Mouse (Mus musculus) MEL (cell line): Measurements from ENCODE around the gene Poglut1. TPM values are rescaled to one million over a fixed set of nuclear protein-coding genes. Genes with fewer than 3 reads are reported as not detected.

Experiments used
- DNase-seq: peaks from one replicate; pipeline ENCODE4 v3.0.0; 2011; ENCODE audit warnings: low read depth, low spot score
- H3K27ac ChIP-seq: 2 replicates; pipeline ENCODE4 v1.5.1; 2012; ENCODE audit warnings: low read depth, mild to moderate bottlenecking, control low read depth, low read length, moderate library complexity; ENCODE audit not compliant: control insufficient read depth
- H3K27me3 ChIP-seq, 2 experiments: fragments of 150-350 bp in 1 of 2; sonication (generic) in 1 of 2; 2 replicates each; pipeline ENCODE4 v1.6.1; 2012; ENCODE audit warnings: low read length in 2 of 2, mild to moderate bottlenecking in 2 of 2, improper control_type of control experiment in 1 of 2, moderate library complexity in 1 of 2; ENCODE audit not compliant: insufficient read depth in 2 of 2, control insufficient read depth in 1 of 2
- H3K36me3 ChIP-seq, 2 experiments: 2 replicates each; pipeline ENCODE4 v1.6.1; 2012 to 2014; ENCODE audit warnings: low read length in 2 of 2, improper control_type of control experiment in 1 of 2, inconsistent platforms in 1 of 2, mild to moderate bottlenecking in 1 of 2; ENCODE audit not compliant: insufficient read depth in 2 of 2, control insufficient read depth in 1 of 2
- H3K4me1 ChIP-seq, 2 experiments: fragments of 150-350 bp in 1 of 2; sonication (generic) in 1 of 2; 2 replicates each; pipeline ENCODE4 v1.6.1; 2012; ENCODE audit warnings: low read length in 2 of 2, improper control_type of control experiment in 1 of 2, mild to moderate bottlenecking in 1 of 2; ENCODE audit not compliant: insufficient read depth in 2 of 2, control insufficient read depth in 1 of 2
- H3K4me3 ChIP-seq, 2 experiments: fragments of 150-350 bp in 1 of 2; sonication (generic) in 1 of 2; 2 replicates each; pipeline ENCODE4 v1.5.1; 2012; ENCODE audit warnings: low read depth in 2 of 2, low read length in 2 of 2, mild to moderate bottlenecking in 2 of 2, moderate library complexity in 2 of 2, control low read depth in 1 of 2, improper control_type of control experiment in 1 of 2; ENCODE audit not compliant: control insufficient read depth in 1 of 2, insufficient read depth in 1 of 2
- H3K79me2 ChIP-seq: 2 replicates; pipeline ENCODE4 v1.6.1; 2012; ENCODE audit warnings: mild to moderate bottlenecking, low read length, moderate library complexity; ENCODE audit not compliant: control insufficient read depth, poor library complexity, insufficient read depth
- H3K9ac ChIP-seq: 2 replicates; pipeline ENCODE4 v1.6.1; 2012; ENCODE audit warnings: low read depth, mild to moderate bottlenecking, control low read depth, low read length, moderate library complexity; ENCODE audit not compliant: control insufficient read depth, poor library complexity, severe bottlenecking
- H3K9me3 ChIP-seq: fragments of 150-350 bp; sonication (generic); replicated peaks from 2 replicates; pipeline ENCODE4 v1.6.1; 2012; ENCODE audit warnings: mild to moderate bottlenecking, low read length, improper control_type of control experiment, moderate library complexity; ENCODE audit not compliant: insufficient read depth
- CTCF ChIP-seq, 3 experiments: IDR thresholded peaks in 2 of 3; conservative IDR thresholded peaks in 1 of 3; 2 replicates each; pipeline ENCODE4 v1.5.1; 2011 to 2012; ENCODE audit warnings: low read length in 3 of 3, low read depth in 2 of 3, mild to moderate bottlenecking in 2 of 3, improper control_type of control experiment in 1 of 3, inconsistent platforms in 1 of 3, mixed read lengths in 1 of 3, moderate library complexity in 1 of 3; ENCODE audit not compliant: control insufficient read depth in 1 of 3, insufficient read depth in 1 of 3, poor library complexity in 1 of 3, severe bottlenecking in 1 of 3
- E2F4 ChIP-seq: IDR thresholded peaks from 2 replicates; pipeline ENCODE4 v1.6.1; 2011; ENCODE audit warnings: low read depth, low read length, improper control_type of control experiment, borderline replicate concordance
- ELF1 ChIP-seq: IDR thresholded peaks from 2 replicates; pipeline ENCODE4 v1.6.1; 2014; ENCODE audit warnings: low read depth, mild to moderate bottlenecking, inconsistent platforms, low read length, improper control_type of control experiment, moderate library complexity
- JUND ChIP-seq: IDR thresholded peaks from 2 replicates; pipeline ENCODE4 v1.6.1; 2011; ENCODE audit warnings: low read depth, mild to moderate bottlenecking, improper control_type of control experiment, low read length
- MAFK ChIP-seq: IDR thresholded peaks from 2 replicates; pipeline ENCODE4 v1.6.1; 2011; ENCODE audit warnings: low read depth, mild to moderate bottlenecking, low read length, improper control_type of control experiment, borderline replicate concordance
- MAX ChIP-seq: IDR thresholded peaks from 2 replicates; pipeline ENCODE4 v1.6.1; 2011; ENCODE audit warnings: low read length, improper control_type of control experiment
- MYC ChIP-seq: IDR thresholded peaks from 2 replicates; pipeline ENCODE4 v1.6.1; 2011; ENCODE audit warnings: low read depth, mild to moderate bottlenecking, low read length, improper control_type of control experiment, moderate library complexity
- NELFE ChIP-seq: IDR thresholded peaks from 2 replicates; pipeline ENCODE4 v1.6.1; 2011; ENCODE audit warnings: low read depth, low read length, improper control_type of control experiment
- NRF1 ChIP-seq: IDR thresholded peaks from 2 replicates; pipeline ENCODE4 v1.6.1; 2014; ENCODE audit warnings: low read depth, mild to moderate bottlenecking, inconsistent platforms, low read length, improper control_type of control experiment, moderate library complexity; ENCODE audit not compliant: poor library complexity, insufficient read depth, severe bottlenecking
- RAD21 ChIP-seq: IDR thresholded peaks from 2 replicates; pipeline ENCODE4 v1.6.1; 2011; ENCODE audit warnings: mild to moderate bottlenecking, low read depth, low read length, improper control_type of control experiment
- RCOR1 ChIP-seq: IDR thresholded peaks from 2 replicates; pipeline ENCODE4 v1.6.1; 2012; ENCODE audit warnings: low read depth, mild to moderate bottlenecking, inconsistent platforms, low read length, improper control_type of control experiment
- SMC3 ChIP-seq: IDR thresholded peaks from 2 replicates; pipeline ENCODE4 v1.6.1; 2011; ENCODE audit warnings: low read depth, low read length, improper control_type of control experiment
- UBTF ChIP-seq: IDR thresholded peaks from 2 replicates; pipeline ENCODE4 v1.6.1; 2012; ENCODE audit warnings: low read depth, mild to moderate bottlenecking, inconsistent platforms, low read length, improper control_type of control experiment, moderate library complexity, borderline replicate concordance; ENCODE audit not compliant: insufficient read depth
- ZKSCAN1 ChIP-seq: IDR thresholded peaks from 2 replicates; pipeline ENCODE4 v1.6.1; 2012; ENCODE audit warnings: low read depth, mild to moderate bottlenecking, inconsistent platforms, low read length, improper control_type of control experiment, moderate library complexity
- ZMIZ1 ChIP-seq: IDR thresholded peaks from 2 replicates; pipeline ENCODE4 v1.6.1; 2012; ENCODE audit warnings: low read depth, mild to moderate bottlenecking, inconsistent platforms, low read length, improper control_type of control experiment, moderate library complexity
- ZNF384 ChIP-seq: IDR thresholded peaks from 2 replicates; pipeline ENCODE4 v1.6.1; 2012; ENCODE audit warnings: low read depth, mild to moderate bottlenecking, inconsistent platforms, low read length, improper control_type of control experiment
- polyA plus RNA-seq, 2 experiments: library from polyadenylated mRNA; stranded (reverse) in 1 of 2; unstranded in 1 of 2; fragments of >175 nt in 1 of 2; fragments of >200 nt in 1 of 2; gene quantifications; 2 replicates each; pipeline versions ENCODE4 v1.2.1 to v1.2.4; 2012; ENCODE audit warnings: low replicate concordance in 2 of 2, low read depth in 1 of 2; ENCODE audit not compliant: insufficient read length in 2 of 2, insufficient read depth in 1 of 2, missing spikeins in 1 of 2
- total RNA-seq: library from RNA; depleted of rRNA; stranded (reverse); fragments of 300-350 nt; gene quantifications from 2 replicates; pipeline ENCODE4 v1.2.3, GENCODE M21; 2012

Gene Poglut1
- total and polyA plus RNA-seq, 3 experiments: 17.9 to 28.6 TPM; not detected in 1

DNA sequence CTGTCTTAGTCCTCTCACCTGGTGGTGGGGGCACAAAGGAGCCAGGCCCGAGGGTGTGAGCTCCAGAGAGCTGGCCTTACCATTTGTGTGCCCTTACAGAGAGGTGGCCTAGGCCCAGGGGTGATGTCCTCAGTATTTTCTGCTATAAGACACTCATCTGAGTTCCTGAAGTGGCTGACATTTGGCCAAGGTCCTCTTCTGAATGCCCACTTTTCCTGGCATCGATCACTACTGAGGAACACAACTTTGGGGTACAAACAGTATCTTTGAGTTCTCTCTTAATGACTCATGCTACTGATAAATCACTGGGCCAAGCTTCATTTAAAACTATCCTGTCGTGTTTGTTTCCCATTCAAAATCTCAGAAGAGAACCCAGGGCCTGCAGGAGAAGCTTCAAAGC, 57.5 kb downstream of the Poglut1 start:
- DNase-seq: no peak
- H3K27me3 ChIP-seq: no peaks in the 10 kb centered on the region
- H3K79me2 ChIP-seq: no peaks in the 10 kb centered on the region
- no peak overlapping the region for H3K4me3 ChIP-seq
- no peak overlapping the region for H3K27ac ChIP-seq
- H3K9ac ChIP-seq: no peak overlapping the region
- TF ChIP-seq NRF1 (no peak), ZNF384 (no peak), ZKSCAN1 (no peak), ZMIZ1 (no peak), SMC3 (no peak), UBTF (no peak)
- H3K4me1 ChIP-seq: no peaks in the 10 kb centered on the region
- H3K36me3 ChIP-seq: no peaks in the 10 kb centered on the region
- no peaks in the 10 kb centered on the region for H3K9me3 ChIP-seq

GRCm38 (mm10) chr16:38483582-38484309, 66.3 kb downstream of the Poglut1 start:
- Histone ChIP-seq H3K27me3 (no peaks in the 10 kb centered on the region), H3K9me3 (no peaks in the 10 kb centered on the region), H3K27ac (no peak overlapping the region), H3K9ac (no peak overlapping the region), H3K4me3 (no peak overlapping the region), H3K79me2 (no peaks in the 10 kb centered on the region), H3K36me3 (peaks cover 0 to 13% of the 10 kb centered on the region in 2 experiments; a peak in 2 of 4 replicates), H3K4me1 (peaks cover 0 to 14% of the 10 kb centered on the region in 2 experiments; a peak in 3 of 4 replicates)
- TF ChIP-seq RAD21 (no peak), MAX (no peak), NELFE (no peak), RCOR1 (no peak), MYC (no peak), JUND (no peak), CTCF (IDR thresholded peaks at IDR 0.05 in 2 of 3, conservative IDR thresholded peaks at IDR 0.05 in 1 of 3; ENCODE audit: control insufficient read depth in 1 of 3, insufficient read depth in 1 of 3, low read depth in 2 of 3, low read length in 3 of 3, poor library complexity in 1 of 3, severe bottlenecking in 1 of 3) (no peak), SMC3 (no peak), E2F4 (no peak), MAFK (no peak), ZKSCAN1 (no peak), ELF1 (no peak), ZNF384 (no peak), ZMIZ1 (no peak)
- DNase-seq: no peak
